Mouse (Mus musculus) ovary, adult 10 weeks (tissue): ENCODE measurements around the gene Abcc9. TPM values are rescaled to one million over a fixed set of nuclear protein-coding genes. Genes with fewer than 3 reads are reported as not detected.

Experiments
- polyA plus RNA-seq: library from polyadenylated mRNA; stranded (reverse); fragments of 350-450 nt; fragmentation: Illumina TruSeq; extraction: RNeasy Lipid Tissue Mini Kit (QIAGEN cat#74804); gene quantifications from one replicate; pipeline ENCODE4 v1.2.3, GENCODE M21; 2014

Abcc9 gene
- polyA plus RNA-seq = 32.7 TPM

DNA sequence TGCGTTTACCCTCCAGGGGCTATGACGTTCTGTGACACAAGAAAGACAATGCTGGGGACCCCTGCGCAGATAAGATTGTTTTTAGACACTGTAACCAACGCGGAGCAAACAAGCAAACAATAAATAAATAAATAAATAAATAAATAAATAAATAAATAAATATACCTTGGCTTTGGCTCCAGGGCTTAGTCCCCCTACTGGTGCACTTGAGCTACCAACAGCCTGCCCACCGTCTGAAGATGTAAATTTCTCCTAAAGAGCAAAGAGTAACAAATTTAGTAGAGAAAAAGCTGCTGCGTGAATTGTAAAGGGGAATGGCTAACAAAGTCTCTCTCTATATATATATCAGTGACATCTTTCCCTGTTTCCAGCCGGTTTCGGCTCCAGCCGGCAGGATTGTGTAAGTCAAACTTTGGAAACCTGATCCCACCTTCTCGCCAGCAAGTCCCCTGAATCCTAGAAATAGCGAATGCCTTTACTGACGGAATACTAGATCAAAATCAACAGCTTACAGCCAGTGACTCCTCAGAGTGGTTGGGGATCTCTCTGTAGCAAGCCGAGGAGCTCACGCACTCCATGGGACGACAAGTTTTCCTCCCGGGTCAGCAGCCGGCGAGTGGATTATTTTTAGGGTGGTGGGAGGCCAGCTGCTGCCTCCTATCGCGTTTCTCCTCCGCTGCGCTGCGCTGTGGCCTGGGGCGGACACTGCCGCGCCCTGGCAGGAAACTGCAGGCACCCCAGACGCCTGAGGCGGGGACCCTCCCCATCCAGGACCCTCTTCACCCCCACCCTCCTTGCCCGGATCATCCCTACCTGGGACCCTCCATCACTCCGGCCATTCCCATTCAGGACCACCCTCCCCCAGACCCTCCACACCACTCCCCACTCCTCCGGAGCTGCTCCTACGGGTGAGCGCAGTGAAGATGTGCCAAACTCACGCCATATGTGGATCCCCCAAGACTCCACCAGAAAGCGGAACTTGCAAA lies at the start of gene Abcc9:
Gene Abcc9 (minus strand): TSS at position 664 of the 986 bp plus-strand sequence.

DNA sequence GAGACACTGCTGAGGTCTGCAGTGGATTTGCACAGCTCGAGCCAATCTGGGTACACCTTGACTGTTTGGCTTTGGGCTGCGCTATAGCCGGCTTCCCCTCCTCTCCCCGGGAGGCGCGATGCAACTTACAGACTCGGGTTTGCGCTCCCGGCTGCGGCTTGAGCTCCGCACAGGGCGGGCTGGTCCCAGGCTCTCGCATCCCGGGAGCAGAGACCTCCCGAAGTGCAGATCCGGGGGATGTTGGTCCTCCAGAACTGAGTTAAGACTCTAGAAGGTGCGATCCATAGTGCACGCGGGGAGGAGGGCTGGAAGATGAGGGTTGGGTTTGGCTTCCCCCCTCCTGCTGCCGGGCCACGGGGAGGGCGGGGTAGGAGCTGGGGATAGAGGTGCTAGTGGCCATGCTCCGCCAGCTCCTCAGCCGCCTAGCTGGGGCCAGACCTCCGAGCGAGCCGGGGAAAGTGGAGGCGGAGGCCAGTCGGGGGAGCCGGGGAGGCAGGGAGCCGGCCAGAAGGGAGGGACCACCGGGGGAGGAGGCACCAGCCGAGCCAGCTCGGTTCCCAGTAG lies 131.0 kb downstream of the Abcc9 start, which contains the start of gene Kcnj8:
Gene Kcnj8 (minus strand): TSS at position 560 of the 564 bp plus-strand sequence.

Other genes with a start within 250 kb of the Abcc9 start
- 0.23 TPM for gene Gys2, start 229.2 kb downstream of the Abcc9 start, polyA plus RNA-seq
- 164 TPM for gene Ldhb, start 194.4 kb downstream of the Abcc9 start, polyA plus RNA-seq
- gene Kcnj8, start 130.7 kb downstream of the Abcc9 start, polyA plus RNA-seq = 3.8 TPM
- 60.5 TPM for gene Cmas, start 54.4 kb upstream of the Abcc9 start, polyA plus RNA-seq
- gene Sult6b2, start 102.2 kb upstream of the Abcc9 start, polyA plus RNA-seq = not detected